Mouse (Mus musculus) embryonic facial prominence, embryonic 11.5 days (tissue): ENCODE measurements around the gene RPS10-NUDT3. TPM values are rescaled to one million over a fixed set of nuclear protein-coding genes. Genes with fewer than 3 reads are reported as not detected.
"Not testable (repeated sequence)": the region's sequence is repeated elsewhere in the genome, so short reads cannot be mapped to it uniquely, and the experiment has no call there.

Source experiments
- ATAC-seq: fragments of 200-750 bp; cut with Nextera tagmentation; replicated peaks from 2 replicates; pipeline ENCODE4 v1.8.0; 2017; ENCODE audit warnings: low read depth; ENCODE audit not compliant: insufficient number of reproducible peaks, low FRiP score, low TSS enrichment
- DNase-seq: peaks from one replicate; pipeline ENCODE4 v3.0.0-alpha.2; 2015; ENCODE audit warnings: low spot score
- H3K27ac ChIP-seq: fragments of 300-500 bp; sonication (generic); replicated peaks from 2 replicates; pipeline ENCODE4 v1.5.1; 2014; ENCODE audit warnings: mild to moderate bottlenecking, low read depth, low read length, control low read depth
- H3K27me3 ChIP-seq: fragments of 300-500 bp; sonication (generic); 2 replicates; pipeline ENCODE4 v1.6.1; 2014; ENCODE audit warnings: mild to moderate bottlenecking, low read length, moderate library complexity, mixed read lengths; ENCODE audit not compliant: control insufficient read depth, insufficient read depth
- H3K36me3 ChIP-seq: fragments of 300-500 bp; sonication (generic); replicated peaks from 2 replicates; pipeline ENCODE4 v1.6.1; 2014; ENCODE audit warnings: low read depth, mild to moderate bottlenecking, low read length, moderate library complexity, mixed read lengths; ENCODE audit not compliant: control insufficient read depth, insufficient read depth
- H3K4me1 ChIP-seq: fragments of 300-500 bp; sonication (generic); 2 replicates; pipeline ENCODE4 v1.6.1; 2014; ENCODE audit warnings: low read length, mixed read lengths; ENCODE audit not compliant: control insufficient read depth, insufficient read depth
- H3K4me2 ChIP-seq: fragments of 300-500 bp; sonication (generic); 2 replicates; pipeline ENCODE4 v1.6.1; 2014; ENCODE audit warnings: low read depth, mild to moderate bottlenecking, control low read depth, low read length, moderate library complexity
- H3K4me3 ChIP-seq: fragments of 300-500 bp; sonication (generic); 2 replicates; pipeline ENCODE4 v1.5.1; 2014; ENCODE audit warnings: low read depth, low read length, control low read depth
- H3K9ac ChIP-seq: fragments of 300-500 bp; sonication (generic); replicated peaks from 2 replicates; pipeline ENCODE4 v1.6.1; 2014; ENCODE audit warnings: mild to moderate bottlenecking, control low read depth, low read length
- H3K9me3 ChIP-seq: fragments of 300-500 bp; sonication (generic); replicated peaks from 2 replicates; pipeline ENCODE4 v1.6.1; 2016; ENCODE audit warnings: mild to moderate bottlenecking, low read length, inconsistent platforms, mixed read lengths; ENCODE audit not compliant: control insufficient read depth
- WGBS: fragments of 180-500 bp; shearing (Covaris S2); extraction: QIAGEN DNeasy Blood & Tissue Kit; methylation state at CpG from one replicate; pipeline ENCODE4 v1.1.7; 2014; 5-methylcytosine and 5-hydroxymethylcytosine counted together
- polyA plus RNA-seq: library from polyadenylated mRNA; unstranded; fragments of >200 nt; fragmentation: Nextera tagmentation; extraction: Ambion mirVana; gene quantifications from 2 replicates; pipeline ENCODE4 v1.2.1, GENCODE M21; 2014

Gene RPS10-NUDT3
- polyA plus RNA-seq, 1 experiment from 2014 or later, result not detected

DNA sequence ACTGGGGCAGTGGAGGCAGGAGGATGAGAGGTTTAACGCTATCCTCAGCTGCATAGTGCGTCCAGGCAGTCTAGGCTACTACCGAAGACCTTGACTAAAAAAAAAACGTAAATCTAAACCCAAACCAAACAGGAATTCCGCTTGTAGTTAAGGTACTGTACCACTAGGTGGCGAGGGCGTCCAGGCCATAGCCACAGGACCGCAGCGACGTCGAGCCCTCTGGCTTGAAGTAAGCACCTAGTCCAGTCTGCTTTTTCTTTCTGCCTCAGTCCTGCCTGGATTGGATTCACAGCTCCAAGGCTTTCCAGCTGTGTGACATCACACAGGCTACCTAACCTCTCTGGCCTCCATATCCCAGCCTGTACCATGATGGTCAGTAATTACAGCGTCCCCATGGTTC lies 15.1 kb upstream of the RPS10-NUDT3 start:
- H3K4me1 ChIP-seq, result peaks cover 3% of the 10 kb centered on the region; the same call in 1 of the 2 replicates
- no peaks in the 10 kb centered on the region for H3K36me3 ChIP-seq
- H3K9me3 ChIP-seq, result no peaks in the 10 kb centered on the region
- H3K27me3 ChIP-seq, result peaks cover 2% of the 10 kb centered on the region; the same call in 1 of the 2 replicates
- H3K4me3 ChIP-seq, result no peak overlapping the region
- H3K4me2 ChIP-seq, result no peak overlapping the region
- ATAC-seq (no peak), DNase-seq (peak; percentile 85)
- no peak overlapping the region for H3K9ac ChIP-seq
- H3K27ac ChIP-seq, result no peak overlapping the region
- 10% methylated on average over 12 of the region's 12 CpGs for WGBS

- ATAC-seq (no peak), DNase-seq (no peak)
- H3K9ac ChIP-seq, result no peak overlapping the region
- no peaks in the 10 kb centered on the region for H3K36me3 ChIP-seq
- H3K4me1 ChIP-seq, result no peaks in the 10 kb centered on the region
- no peak overlapping the region for H3K4me2 ChIP-seq
- no peak overlapping the region for H3K27ac ChIP-seq
- H3K4me3 ChIP-seq, result no peak overlapping the region
- WGBS, result 39% methylated on average over 7 of the region's 7 CpGs
- no peaks in the 10 kb centered on the region for H3K27me3 ChIP-seq
- H3K9me3 ChIP-seq, result no peaks in the 10 kb centered on the region
These were observed 10.8 kb upstream of the RPS10-NUDT3 start for GRCm38 (mm10) chr17:27645807-27646206.

DNA sequence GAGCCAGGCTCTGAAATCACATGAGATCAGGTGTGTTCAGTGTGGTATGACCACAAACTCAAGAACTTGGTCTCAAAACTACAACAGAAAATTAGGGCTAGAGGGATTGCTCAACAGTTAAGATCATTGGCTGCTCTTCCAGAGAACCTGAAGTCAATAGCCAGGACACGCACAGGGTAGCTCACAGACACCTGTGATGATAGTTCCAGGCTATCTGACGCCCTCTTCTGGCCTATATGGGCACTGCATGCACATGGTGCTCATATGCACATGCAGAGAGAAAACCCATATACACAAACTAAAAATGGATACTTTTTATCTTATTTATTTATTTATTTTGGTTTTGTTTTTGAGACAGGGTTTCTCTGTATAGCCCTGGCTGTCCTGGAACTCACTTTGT lies 9.6 kb upstream of the RPS10-NUDT3 start:
- ATAC-seq (no peak), DNase-seq (no peak)
- Histone ChIP-seq H3K36me3 (no peaks in the 10 kb centered on the region), H3K4me3 (no peak overlapping the region), H3K4me1 (no peaks in the 10 kb centered on the region), H3K4me2 (no peak overlapping the region), H3K9me3 (no peaks in the 10 kb centered on the region), H3K27ac (no peak overlapping the region), H3K27me3 (no peaks in the 10 kb centered on the region), H3K9ac (no peak overlapping the region)
- 46% methylated on average over 2 of the region's 2 CpGs for WGBS

DNA sequence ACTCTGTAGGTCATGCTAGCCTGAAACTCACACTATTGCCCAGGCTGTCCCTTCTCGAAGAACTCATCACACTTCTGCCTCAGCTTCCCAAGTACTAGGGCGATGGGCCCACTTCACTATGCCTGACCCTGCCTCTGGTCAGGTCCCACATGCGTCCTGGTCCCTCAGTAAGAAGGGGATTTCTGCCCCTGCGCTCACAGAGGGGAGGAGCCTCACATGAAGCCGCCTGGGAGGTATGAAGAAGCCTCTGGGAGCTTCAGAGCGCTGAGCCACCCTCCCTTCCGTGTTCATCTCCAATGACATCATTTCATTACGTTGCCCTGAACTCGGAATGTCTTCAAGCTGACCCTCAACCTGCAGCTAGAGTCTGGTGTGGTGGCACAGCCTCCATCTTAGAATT lies 8.7 kb upstream of the RPS10-NUDT3 start:
- no peak for DNase-seq
- Histone ChIP-seq H3K27me3 (no peaks in the 10 kb centered on the region), H3K27ac (no peak overlapping the region), H3K4me2 (no peak overlapping the region), H3K9me3 (no peaks in the 10 kb centered on the region), H3K4me1 (no peaks in the 10 kb centered on the region), H3K9ac (no peak overlapping the region), H3K36me3 (no peaks in the 10 kb centered on the region), H3K4me3 (no peak overlapping the region)
- 82% methylated on average over 9 of the region's 9 CpGs for WGBS
- ATAC-seq, result no peak

- Histone ChIP-seq H3K4me2 (no peak overlapping the region), H3K36me3 (no peaks in the 10 kb centered on the region), H3K27ac (no peak overlapping the region), H3K27me3 (no peaks in the 10 kb centered on the region), H3K4me1 (no peaks in the 10 kb centered on the region), H3K4me3 (no peak overlapping the region), H3K9ac (no peak overlapping the region), H3K9me3 (no peaks in the 10 kb centered on the region)
- 53% methylated on average over 6 of the region's 6 CpGs for WGBS
- DNase-seq (no peak), ATAC-seq (no peak)
These were observed 8.1 kb upstream of the RPS10-NUDT3 start for GRCm38 (mm10) chr17:27643101-27643500.

GRCm38 (mm10) chr17:27642491-27643062 lies 7.6 kb upstream of the RPS10-NUDT3 start:
- H3K36me3 ChIP-seq, result no peaks in the 10 kb centered on the region
- no peaks in the 10 kb centered on the region for H3K9me3 ChIP-seq
- H3K4me2 ChIP-seq, result no peak overlapping the region
- peak overlapping the region; percentile 22 for H3K9ac ChIP-seq
- no peak overlapping the region for H3K4me3 ChIP-seq
- no peak overlapping the region for H3K27ac ChIP-seq
- H3K27me3 ChIP-seq, result no peaks in the 10 kb centered on the region
- 37% methylated on average over 12 of the region's 12 CpGs for WGBS
- no peak for ATAC-seq
- no peaks in the 10 kb centered on the region for H3K4me1 ChIP-seq
- DNase-seq, result no peak

GRCm38 (mm10) chr17:27639851-27640250 lies 4.8 kb upstream of the RPS10-NUDT3 start:
- not testable (repeated sequence) for H3K4me3 ChIP-seq, H3K4me2 ChIP-seq, H3K9me3 ChIP-seq, H3K27me3 ChIP-seq, H3K4me1 ChIP-seq, H3K27ac ChIP-seq, DNase-seq, H3K36me3 ChIP-seq, H3K9ac ChIP-seq, ATAC-seq
- 91% methylated on average over 6 of the region's 6 CpGs for WGBS

DNA sequence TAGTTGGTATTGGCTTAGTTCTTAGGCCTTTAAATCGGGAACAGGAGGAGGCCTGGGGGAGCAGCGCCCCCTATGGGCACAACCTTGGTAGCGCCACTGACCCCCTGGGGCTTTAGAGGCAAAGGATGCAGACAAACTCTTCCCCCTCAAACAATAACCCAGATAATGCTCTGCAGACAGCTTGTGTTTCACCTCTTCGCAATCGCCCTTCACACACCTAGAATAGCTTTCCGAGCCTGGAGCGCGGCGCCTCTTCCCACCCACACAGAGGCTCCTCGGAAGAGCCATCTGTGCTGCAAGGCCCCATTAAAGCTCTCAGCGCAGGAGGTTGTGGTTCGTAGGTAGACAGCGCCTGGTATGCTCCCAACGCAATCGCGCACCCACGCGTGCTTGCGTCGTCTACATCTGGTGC lies 3.9 kb upstream of the RPS10-NUDT3 start:
- Histone ChIP-seq H3K27ac (no peak overlapping the region), H3K4me1 (no peaks in the 10 kb centered on the region), H3K4me3 (no peak overlapping the region), H3K4me2 (no peak overlapping the region), H3K27me3 (no peaks in the 10 kb centered on the region), H3K9me3 (no peaks in the 10 kb centered on the region), H3K36me3 (no peaks in the 10 kb centered on the region), H3K9ac (no peak overlapping the region)
- no peak for DNase-seq
- no peak for ATAC-seq
- WGBS, result 77% methylated on average over 20 of the region's 20 CpGs
